Mouse (Mus musculus) R1 (cell line): Measurements from ENCODE around the gene Aagab.

Experiments
- DNase-seq: peaks from one replicate; pipeline ENCODE4 v3.0.0-alpha.2; 2018; ENCODE audit warnings: low read depth, low spot score

The Aagab gene

GRCm38 (mm10) chr9:63672797-63673493 is 70.5 kb downstream of the Aagab start:
- DNase-seq: no peak

- DNase-seq: no peak
Observed at GRCm38 (mm10) chr9:63673494-63673805, 71.0 kb downstream of the Aagab start.

GRCm38 (mm10) chr9:63674613-63675012 is 72.2 kb downstream of the Aagab start:
- DNase-seq: no peak

- DNase-seq: no peak
Observed at GRCm38 (mm10) chr9:63677621-63678020, 75.2 kb downstream of the Aagab start.

- no peak for DNase-seq
Observed at GRCm38 (mm10) chr9:63678076-63678475, 75.6 kb downstream of the Aagab start.

- DNase-seq: peak; percentile 10
Observed at GRCm38 (mm10) chr9:63682301-63682700, 79.8 kb downstream of the Aagab start.

- DNase-seq: no peak
Observed at GRCm38 (mm10) chr9:63682943-63683342, 80.5 kb downstream of the Aagab start.

- no peak for DNase-seq
Observed at GRCm38 (mm10) chr9:63684277-63684676, 81.8 kb downstream of the Aagab start.

GRCm38 (mm10) chr9:63685352-63685751 is 82.9 kb downstream of the Aagab start:
- no peak for DNase-seq

- DNase-seq: no peak
Observed at GRCm38 (mm10) chr9:63687413-63688015, 85.1 kb downstream of the Aagab start.

- DNase-seq: no peak
Observed at GRCm38 (mm10) chr9:63690511-63690910, 88.1 kb downstream of the Aagab start.

- DNase-seq: no peak
Observed at GRCm38 (mm10) chr9:63691960-63692359, 89.5 kb downstream of the Aagab start.
